Comparison of ENCODE assay signal across 8 mouse cellular contexts in the genomic region with DNA sequence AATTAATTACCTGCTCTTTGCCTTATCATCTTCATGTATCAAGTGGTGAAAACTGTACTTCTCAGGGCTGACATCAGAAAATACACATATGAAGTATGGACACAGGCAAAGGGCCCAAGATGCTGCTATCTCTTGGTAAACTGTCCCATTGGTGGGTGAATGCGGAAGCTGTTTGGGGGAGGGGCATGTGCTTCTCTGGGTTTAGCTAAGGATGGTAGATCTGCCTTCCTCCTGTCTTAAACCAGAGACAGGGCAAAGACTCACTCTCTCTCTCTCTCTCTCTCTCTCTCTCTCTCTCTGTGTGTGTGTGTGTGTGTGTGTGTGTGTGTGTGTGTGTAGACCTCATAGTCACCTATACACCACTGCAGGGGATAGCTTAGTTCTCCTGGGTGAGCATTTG.
DNase-seq lines count a peak whose midpoint lies in the region; ATAC-seq lines count a peak whose summit lies in the region.

No protein-coding gene starts in this region.

- no peak for ATAC-seq in kidney, embryonic 15.5 days (replicated peaks; ENCODE audit: low FRiP score)
- no peak for ATAC-seq in embryonic facial prominence, embryonic 14.5 days (ENCODE audit: low read depth)
- no peak for ATAC-seq in limb, embryonic 13.5 days (ENCODE audit: low FRiP score, low read depth)
- ATAC-seq in midbrain, embryonic 14.5 days (ENCODE audit: low FRiP score, low TSS enrichment): no peak

- H3K9ac ChIP-seq in kidney, embryonic 15.5 days: no peak overlapping the region
- no peak overlapping the region for H3K9ac ChIP-seq in embryonic facial prominence, embryonic 14.5 days (ENCODE audit: low read depth, low read length)
- no peak overlapping the region for H3K9ac ChIP-seq in limb, embryonic 13.5 days
- no peak overlapping the region for H3K9ac ChIP-seq in midbrain, embryonic 14.5 days (replicated peaks; ENCODE audit: low read length)

- peaks cover 77% of the 10 kb centered on the region for H3K4me1 ChIP-seq in kidney, embryonic 15.5 days
- H3K4me1 ChIP-seq in embryonic facial prominence, embryonic 14.5 days (ENCODE audit: control insufficient read depth, insufficient read depth, low read length): peaks cover 27% of the 10 kb centered on the region
- H3K4me1 ChIP-seq in limb, embryonic 13.5 days: peaks cover 60% of the 10 kb centered on the region
- H3K4me1 ChIP-seq in midbrain, embryonic 14.5 days (ENCODE audit: control insufficient read depth, insufficient read depth, low read length): peaks cover 39% of the 10 kb centered on the region

- peak overlapping the region; percentile 79 for H3K4me2 ChIP-seq in kidney, embryonic 15.5 days
- H3K4me2 ChIP-seq in embryonic facial prominence, embryonic 14.5 days (ENCODE audit: low read depth, low read length): peak overlapping the region; percentile 94; the same call in 1 of the 2 replicates
- peak overlapping the region; percentile 87 for H3K4me2 ChIP-seq in limb, embryonic 13.5 days (replicated peaks)
- H3K4me2 ChIP-seq in midbrain, embryonic 14.5 days (ENCODE audit: low read length): peak overlapping the region; percentile 95

- H3K36me3 ChIP-seq in kidney, embryonic 15.5 days: no peaks in the 10 kb centered on the region
- no peaks in the 10 kb centered on the region for H3K36me3 ChIP-seq in embryonic facial prominence, embryonic 14.5 days (ENCODE audit: control insufficient read depth, insufficient read depth, low read length)
- H3K36me3 ChIP-seq in limb, embryonic 13.5 days: 0 out of 2 replicates have a peak, but pooled peaks cover 5% of the 10 kb centered on the region
- H3K36me3 ChIP-seq in midbrain, embryonic 14.5 days (ENCODE audit: control insufficient read depth, insufficient read depth, low read length): no peaks in the 10 kb centered on the region

- peak overlapping the region; percentile 65 for H3K4me3 ChIP-seq in kidney, embryonic 15.5 days (replicated peaks)
- H3K4me3 ChIP-seq in embryonic facial prominence, embryonic 14.5 days (ENCODE audit: low read depth, low read length): no peak overlapping the region; the same call in 1 of the 2 replicates
- no peak overlapping the region for H3K4me3 ChIP-seq in limb, embryonic 13.5 days
- H3K4me3 ChIP-seq in midbrain, embryonic 14.5 days (replicated peaks; ENCODE audit: low read depth, low read length): no peak overlapping the region

- no peaks in the 10 kb centered on the region for H3K9me3 ChIP-seq in kidney, embryonic 15.5 days (replicated peaks)
- no peaks in the 10 kb centered on the region for H3K9me3 ChIP-seq in embryonic facial prominence, embryonic 14.5 days (ENCODE audit: control insufficient read depth, low read length)
- H3K9me3 ChIP-seq in limb, embryonic 13.5 days: no peaks in the 10 kb centered on the region
- no peaks in the 10 kb centered on the region for H3K9me3 ChIP-seq in midbrain, embryonic 14.5 days (ENCODE audit: control insufficient read depth, low read length)

- DNase-seq in kidney, adult 18-20 months: no peak
- no peak for DNase-seq in embryonic facial prominence, embryonic 14.5 days (ENCODE audit: low spot score)
- no peak for DNase-seq in midbrain, embryonic 14.5 days
- DNase-seq in right cerebral cortex, postnatal 14 days: no peak
- no peak for DNase-seq in spleen, postnatal 4 days (ENCODE audit: low spot score in 2 of 2)
- DNase-seq in right cerebral cortex, adult 18-20 months: no peak

- H3K27me3 ChIP-seq in kidney, embryonic 15.5 days: no peaks in the 10 kb centered on the region
- peaks cover 7% of the 10 kb centered on the region; the same call in 1 of the 2 replicates for H3K27me3 ChIP-seq in embryonic facial prominence, embryonic 14.5 days (replicated peaks; ENCODE audit: control insufficient read depth, insufficient read depth, low read length)
- H3K27me3 ChIP-seq in limb, embryonic 13.5 days: peaks cover 35% of the 10 kb centered on the region
- H3K27me3 ChIP-seq in midbrain, embryonic 14.5 days (ENCODE audit: control insufficient read depth, insufficient read depth, low read length): peaks cover 14% of the 10 kb centered on the region; the same call in 1 of the 2 replicates

- WGBS in kidney, embryonic 15.5 days: 82% methylated on average over 1 of the region's 1 CpGs
- 80% methylated on average over 1 of the region's 1 CpGs for WGBS in embryonic facial prominence, embryonic 14.5 days
- WGBS in limb, embryonic 13.5 days: 86% methylated on average over 1 of the region's 1 CpGs
- WGBS in midbrain, embryonic 14.5 days: 81% methylated on average over 1 of the region's 1 CpGs

- peak overlapping the region; percentile 86; the same call in 1 of the 2 replicates for H3K27ac ChIP-seq in kidney, embryonic 15.5 days
- H3K27ac ChIP-seq in embryonic facial prominence, embryonic 14.5 days (replicated peaks; ENCODE audit: low read depth, low read length): no peak overlapping the region
- no peak overlapping the region for H3K27ac ChIP-seq in limb, embryonic 13.5 days
- no peak overlapping the region for H3K27ac ChIP-seq in midbrain, embryonic 14.5 days (replicated peaks; ENCODE audit: low read depth, low read length)
